9 mouse cellular contexts compared by ENCODE assay signal in the genomic region with DNA sequence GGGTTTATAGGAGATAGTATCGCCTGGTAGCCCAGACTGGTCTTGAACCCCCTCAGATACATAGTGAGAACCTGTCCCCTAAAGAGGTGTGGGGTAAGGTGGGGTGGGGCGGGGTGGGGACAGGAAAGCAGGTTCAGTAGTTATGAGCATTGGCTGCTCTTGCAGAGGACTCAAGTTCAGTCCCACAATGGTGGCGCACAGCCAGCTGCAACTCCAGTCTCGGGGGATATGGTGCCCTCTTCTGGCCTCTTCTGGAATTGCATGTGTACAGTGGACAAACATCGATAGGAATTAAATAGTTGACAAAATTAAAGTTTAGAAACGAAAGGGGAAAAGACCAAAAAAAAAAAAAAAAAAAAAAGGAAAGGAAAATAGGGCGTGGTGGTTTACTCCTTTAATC. TPM values are rescaled to one million over a fixed set of nuclear protein-coding genes. Genes with fewer than 3 reads are reported as not detected.
DNase-seq lines count a peak whose midpoint lies in the region; ATAC-seq lines count a peak whose summit lies in the region.
"Had no signal": no experiment of that assay in that cellular context is flagged by ENCODE, and none has a peak within 500 bp of the region (broad histone marks: within the 10 kb centered on the region; RNA-seq: fewer than 3 reads in every experiment).

No protein-coding gene starts in this region.

- H3K27me3 ChIP-seq in hindbrain, embryonic 14.5 days (ENCODE audit: control insufficient read depth, insufficient read depth, low read length) = no peaks in the 10 kb centered on the region
- H3K27me3 ChIP-seq in hindbrain, embryonic 13.5 days = peaks cover 7% of the 10 kb centered on the region; the same call in 1 of the 2 replicates

- H3K27ac ChIP-seq in hindbrain, embryonic 14.5 days = no peak overlapping the region
- H3K27ac ChIP-seq in hindbrain, embryonic 13.5 days = no peak overlapping the region
- H3K27ac ChIP-seq: embryonic facial prominence, embryonic 12.5 days had no signal

- no peak overlapping the region for H3K4me3 ChIP-seq in hindbrain, embryonic 14.5 days (replicated peaks; ENCODE audit: low read length)
- H3K4me3 ChIP-seq in hindbrain, embryonic 13.5 days = no peak overlapping the region
- H3K4me3 ChIP-seq: embryonic facial prominence, embryonic 12.5 days had no signal

- intact Hi-C loops in heart, postnatal 14 days (cut with DNase I) = loop anchor here (5.0 kb wide), 2 partner anchors 277 to 422 kb away; partner anchors contain the start of gene Fam92b
- intact Hi-C loops in left cerebral cortex, postnatal 10 days (cut with DNase I) = loop anchor here (5.0 kb wide), 1 partner anchor 312 kb away; no protein-coding TSS in a partner anchor

- H3K9me3 ChIP-seq in hindbrain, embryonic 14.5 days (ENCODE audit: control insufficient read depth, low read length) = no peaks in the 10 kb centered on the region
- H3K9me3 ChIP-seq in hindbrain, embryonic 13.5 days = no peaks in the 10 kb centered on the region

- no peaks in the 10 kb centered on the region; the same call in 1 of the 2 replicates for H3K4me1 ChIP-seq in hindbrain, embryonic 14.5 days (replicated peaks; ENCODE audit: control insufficient read depth, insufficient read depth, low read length)
- H3K4me1 ChIP-seq in hindbrain, embryonic 13.5 days (replicated peaks) = peaks cover 16% of the 10 kb centered on the region

- H3K36me3 ChIP-seq in hindbrain, embryonic 14.5 days (replicated peaks; ENCODE audit: control insufficient read depth, insufficient read depth) = no peaks in the 10 kb centered on the region
- no peaks in the 10 kb centered on the region for H3K36me3 ChIP-seq in hindbrain, embryonic 13.5 days
- H3K36me3 ChIP-seq: embryonic facial prominence, embryonic 12.5 days had no signal

- peak; percentile 64 for DNase-seq in hindbrain, embryonic 14.5 days (ENCODE audit: low spot score)
- DNase-seq in adrenal gland, postnatal 10 days = peak; percentile 88
- DNase-seq in embryo, embryonic 9.5 days (ENCODE audit: extremely low spot score) = peak; percentile 52
- DNase-seq in heart, postnatal 14 days = peak; percentile 87 to 90
- DNase-seq in left cerebral cortex, postnatal 10 days (ENCODE audit: extremely low spot score in 1 of 2, low spot score in 2 of 2) = peak; percentile 64 to 85
- DNase-seq in natural killer cell, adult 2 months (ENCODE audit: low spot score in 2 of 2) = peak; percentile 67 to 77
- peak; percentile 69 for DNase-seq in testis, postnatal 14 days (ENCODE audit: low spot score)

- no peak overlapping the region for H3K4me2 ChIP-seq in hindbrain, embryonic 14.5 days (replicated peaks)
- no peak overlapping the region for H3K4me2 ChIP-seq in hindbrain, embryonic 13.5 days

- no peak overlapping the region for H3K9ac ChIP-seq in hindbrain, embryonic 14.5 days
- no peak overlapping the region for H3K9ac ChIP-seq in hindbrain, embryonic 13.5 days
- H3K9ac ChIP-seq: embryonic facial prominence, embryonic 12.5 days had no signal

- no peak for ATAC-seq in hindbrain, embryonic 14.5 days (ENCODE audit: low FRiP score)
- ATAC-seq in hindbrain, embryonic 13.5 days (ENCODE audit: low FRiP score) = no peak

- 55% methylated on average over 7 of the region's 7 CpGs for WGBS in hindbrain, embryonic 14.5 days
- WGBS in hindbrain, embryonic 13.5 days = 51% methylated on average over 7 of the region's 7 CpGs

RNA-seq across cellular contexts. Expression of gene Gins2, which starts 10.4 kb away (rescaled TPM):
- 17.5 and 18.2 TPM in 2 replicates for polyA plus RNA-seq in hindbrain, embryonic 14.5 days (2014; fragmentation: Nextera tagmentation; extraction: Ambion mirVana)
- polyA plus RNA-seq in hindbrain, embryonic 13.5 days (2015; fragmentation: Nextera tagmentation; extraction: Ambion mirVana) = 23.1 and 24.5 TPM in 2 replicates
- 10 to 100 TPM; 18.6 to 19.0 TPM for total RNA-seq in adrenal gland, postnatal 10 days (2021)
- 1 to 10 TPM; 3.2 to 6.4 TPM for total RNA-seq in heart, postnatal 14 days (2021)
- 1 to 10 TPM; 2.3 to 2.9 TPM for total RNA-seq in left cerebral cortex, postnatal 10 days (2021)

RNA-seq across cellular contexts. Expression of gene 1190005I06Rik, which starts 47.9 kb away (rescaled TPM):
- polyA plus RNA-seq in hindbrain, embryonic 14.5 days (2014; fragmentation: Nextera tagmentation; extraction: Ambion mirVana) = 12.4 and 15.4 TPM in 2 replicates
- 8.9 and 11.0 TPM in 2 replicates for polyA plus RNA-seq in hindbrain, embryonic 13.5 days (2015; fragmentation: Nextera tagmentation; extraction: Ambion mirVana)
- 10 to 100 TPM; 28.3 to 32.8 TPM for total RNA-seq in adrenal gland, postnatal 10 days (2021)
- total RNA-seq in heart, postnatal 14 days (2021) = 1 to 10 TPM; 3.7 to 4.0 TPM
- 1 to 10 TPM; 5.2 to 7.1 TPM for total RNA-seq in left cerebral cortex, postnatal 10 days (2021)
